Mouse (Mus musculus): ENCODE results near the gene St6galnac3. TPM values are rescaled to one million over a fixed set of nuclear protein-coding genes. Genes with fewer than 3 reads are reported as not detected.

Gene St6galnac3
- polyA plus RNA-seq, 1 experiment from 2014 or later = 23.5 TPM

- H3K9ac ChIP-seq (replicated peaks) = no peak overlapping the region
- H3K4me2 ChIP-seq = no peak overlapping the region
- no peak for ATAC-seq (ENCODE audit: low FRiP score)
- no peaks in the 10 kb centered on the region for H3K27me3 ChIP-seq (replicated peaks)
- no peaks in the 10 kb centered on the region for H3K9me3 ChIP-seq (replicated peaks)
- 47% methylated on average over 6 of the region's 6 CpGs for WGBS
- H3K4me1 ChIP-seq = peaks cover 18% of the 10 kb centered on the region
- H3K4me3 ChIP-seq (replicated peaks) = no peak overlapping the region
- no peak overlapping the region for H3K27ac ChIP-seq (replicated peaks)
- H3K36me3 ChIP-seq = no peaks in the 10 kb centered on the region
These were observed 7.1 kb upstream of the St6galnac3 start for GRCm38 (mm10) chr3:153732035-153732434.

- Histone ChIP-seq H3K4me1 (peaks cover 14% of the 10 kb centered on the region), H3K4me3 (replicated peaks) (no peak overlapping the region), H3K36me3 (no peaks in the 10 kb centered on the region), H3K9ac (replicated peaks) (no peak overlapping the region), H3K27me3 (replicated peaks) (no peaks in the 10 kb centered on the region), H3K4me2 (no peak overlapping the region), H3K9me3 (replicated peaks) (no peaks in the 10 kb centered on the region), H3K27ac (replicated peaks) (no peak overlapping the region)
- no peak for ATAC-seq (ENCODE audit: low FRiP score)
These were observed 3.6 kb upstream of the St6galnac3 start for GRCm38 (mm10) chr3:153728577-153728976.

- H3K4me3 ChIP-seq (replicated peaks) = peak overlapping the region; percentile 63
- H3K4me2 ChIP-seq = peak overlapping the region; percentile 91
- no peak overlapping the region for H3K27ac ChIP-seq (replicated peaks)
- H3K27me3 ChIP-seq (replicated peaks) = no peaks in the 10 kb centered on the region
- H3K4me1 ChIP-seq = peaks cover 36% of the 10 kb centered on the region
- no peak overlapping the region for H3K9ac ChIP-seq (replicated peaks)
- H3K36me3 ChIP-seq = no peaks in the 10 kb centered on the region
- ATAC-seq (ENCODE audit: low FRiP score) = no peak
- 81% methylated on average over 9 of the region's 9 CpGs for whole genome bisulfite sequencing
- H3K9me3 ChIP-seq (replicated peaks) = no peaks in the 10 kb centered on the region
These were observed 1.4 kb downstream of the St6galnac3 start for GRCm38 (mm10) chr3:153723467-153724079.

- Histone ChIP-seq H3K4me2 (no peak overlapping the region), H3K9ac (replicated peaks) (no peak overlapping the region), H3K4me3 (replicated peaks) (no peak overlapping the region), H3K9me3 (replicated peaks) (no peaks in the 10 kb centered on the region), H3K27ac (replicated peaks) (no peak overlapping the region), H3K36me3 (no peaks in the 10 kb centered on the region), H3K27me3 (replicated peaks) (no peaks in the 10 kb centered on the region), H3K4me1 (peaks cover 36% of the 10 kb centered on the region)
- no peak for ATAC-seq (ENCODE audit: low FRiP score)
- 92% methylated on average over 16 of the region's 16 CpGs for WGBS
These were observed 3.4 kb downstream of the St6galnac3 start for GRCm38 (mm10) chr3:153721525-153721924.

GRCm38 (mm10) chr3:153720922-153721321 lies 4.1 kb downstream of the St6galnac3 start:
- H3K4me2 ChIP-seq = no peak overlapping the region
- H3K27ac ChIP-seq (replicated peaks) = no peak overlapping the region
- H3K4me3 ChIP-seq (replicated peaks) = no peak overlapping the region
- no peaks in the 10 kb centered on the region for H3K36me3 ChIP-seq
- 78% methylated on average over 4 of the region's 4 CpGs for WGBS
- no peaks in the 10 kb centered on the region for H3K27me3 ChIP-seq (replicated peaks)
- no peak for ATAC-seq (ENCODE audit: low FRiP score)
- no peak overlapping the region for H3K9ac ChIP-seq (replicated peaks)
- peaks cover 37% of the 10 kb centered on the region for H3K4me1 ChIP-seq
- no peaks in the 10 kb centered on the region for H3K9me3 ChIP-seq (replicated peaks)

- Histone ChIP-seq H3K4me1 (peaks cover 39% of the 10 kb centered on the region), H3K4me2 (no peak overlapping the region), H3K9me3 (replicated peaks) (no peaks in the 10 kb centered on the region), H3K27me3 (replicated peaks) (no peaks in the 10 kb centered on the region), H3K9ac (replicated peaks) (no peak overlapping the region), H3K27ac (replicated peaks) (no peak overlapping the region), H3K36me3 (no peaks in the 10 kb centered on the region), H3K4me3 (replicated peaks) (no peak overlapping the region)
- 66% methylated on average over 3 of the region's 3 CpGs for WGBS
- ATAC-seq (ENCODE audit: low FRiP score) = no peak
These were observed 4.7 kb downstream of the St6galnac3 start for GRCm38 (mm10) chr3:153720296-153720695.

GRCm38 (mm10) chr3:153719256-153719970 lies 5.6 kb downstream of the St6galnac3 start:
- Histone ChIP-seq H3K4me3 (replicated peaks) (no peak overlapping the region), H3K9me3 (replicated peaks) (no peaks in the 10 kb centered on the region), H3K4me1 (peaks cover 35% of the 10 kb centered on the region), H3K27me3 (replicated peaks) (no peaks in the 10 kb centered on the region), H3K9ac (replicated peaks) (no peak overlapping the region), H3K4me2 (no peak overlapping the region), H3K36me3 (no peaks in the 10 kb centered on the region), H3K27ac (replicated peaks) (no peak overlapping the region)
- no peak for ATAC-seq (ENCODE audit: low FRiP score)
- WGBS = 82% methylated on average over 9 of the region's 9 CpGs

GRCm38 (mm10) chr3:153718724-153719123 lies 6.2 kb downstream of the St6galnac3 start:
- Histone ChIP-seq H3K4me2 (no peak overlapping the region), H3K27ac (replicated peaks) (no peak overlapping the region), H3K9ac (replicated peaks) (no peak overlapping the region), H3K4me1 (peaks cover 28% of the 10 kb centered on the region), H3K9me3 (replicated peaks) (no peaks in the 10 kb centered on the region), H3K36me3 (no peaks in the 10 kb centered on the region), H3K4me3 (replicated peaks) (no peak overlapping the region), H3K27me3 (replicated peaks) (no peaks in the 10 kb centered on the region)
- ATAC-seq (ENCODE audit: low FRiP score) = no peak
- WGBS = 85% methylated on average over 8 of the region's 8 CpGs

- no peak overlapping the region for H3K27ac ChIP-seq (replicated peaks)
- H3K4me2 ChIP-seq = no peak overlapping the region
- peaks cover 18% of the 10 kb centered on the region for H3K4me1 ChIP-seq
- no peak for ATAC-seq (ENCODE audit: low FRiP score)
- no peaks in the 10 kb centered on the region for H3K27me3 ChIP-seq (replicated peaks)
- no peaks in the 10 kb centered on the region for H3K9me3 ChIP-seq (replicated peaks)
- no peak overlapping the region for H3K9ac ChIP-seq (replicated peaks)
- no peaks in the 10 kb centered on the region for H3K36me3 ChIP-seq
- H3K4me3 ChIP-seq (replicated peaks) = no peak overlapping the region
- 95% methylated on average over 7 of the region's 7 CpGs for WGBS
These were observed 7.2 kb downstream of the St6galnac3 start for GRCm38 (mm10) chr3:153717742-153718141.

- Histone ChIP-seq H3K4me1 (peaks cover 17% of the 10 kb centered on the region; the same call in 1 of the 2 replicates), H3K9ac (replicated peaks) (no peak overlapping the region), H3K4me2 (no peak overlapping the region), H3K27me3 (replicated peaks) (no peaks in the 10 kb centered on the region), H3K4me3 (replicated peaks) (no peak overlapping the region), H3K36me3 (no peaks in the 10 kb centered on the region), H3K9me3 (replicated peaks) (no peaks in the 10 kb centered on the region), H3K27ac (replicated peaks) (no peak overlapping the region)
- 82% methylated on average over 7 of the region's 7 CpGs for whole genome bisulfite sequencing
- no peak for ATAC-seq (ENCODE audit: low FRiP score)
These were observed 9.3 kb downstream of the St6galnac3 start for GRCm38 (mm10) chr3:153715646-153716045.

- WGBS = 82% methylated on average over 1 of the region's 1 CpGs
These were observed 14.4 kb downstream of the St6galnac3 start for GRCm38 (mm10) chr3:153710545-153710944.

GRCm38 (mm10) chr3:153707687-153708086 lies 17.3 kb downstream of the St6galnac3 start:
- H3K4me3 ChIP-seq (replicated peaks) = no peak overlapping the region
- no peaks in the 10 kb centered on the region for H3K36me3 ChIP-seq
- no peak overlapping the region for H3K4me2 ChIP-seq
- H3K9me3 ChIP-seq (replicated peaks) = no peaks in the 10 kb centered on the region
- no peaks in the 10 kb centered on the region for H3K27me3 ChIP-seq (replicated peaks)
- WGBS = 74% methylated on average over 6 of the region's 6 CpGs
- H3K9ac ChIP-seq (replicated peaks) = no peak overlapping the region
- H3K27ac ChIP-seq (replicated peaks) = no peak overlapping the region
- no peak for ATAC-seq (ENCODE audit: low FRiP score)
- peaks cover 4% of the 10 kb centered on the region for H3K4me1 ChIP-seq

More at GRCm38 (mm10) chr3:153710545-153710944, 14.4 kb downstream of the St6galnac3 start:
- Histone ChIP-seq H3K9ac (replicated peaks) (no peak overlapping the region), H3K9me3 (replicated peaks) (no peaks in the 10 kb centered on the region), H3K27me3 (replicated peaks) (no peaks in the 10 kb centered on the region), H3K4me1 (0 out of 2 replicates have a peak, but pooled peaks cover under 1% of the 10 kb centered on the region), H3K4me2 (no peak overlapping the region), H3K4me3 (replicated peaks) (no peak overlapping the region), H3K36me3 (no peaks in the 10 kb centered on the region), H3K27ac (replicated peaks) (no peak overlapping the region)
- no peak for ATAC-seq (ENCODE audit: low FRiP score)

Data from neural tube, embryonic 15.5 days (tissue).